In the genomic region with DNA sequence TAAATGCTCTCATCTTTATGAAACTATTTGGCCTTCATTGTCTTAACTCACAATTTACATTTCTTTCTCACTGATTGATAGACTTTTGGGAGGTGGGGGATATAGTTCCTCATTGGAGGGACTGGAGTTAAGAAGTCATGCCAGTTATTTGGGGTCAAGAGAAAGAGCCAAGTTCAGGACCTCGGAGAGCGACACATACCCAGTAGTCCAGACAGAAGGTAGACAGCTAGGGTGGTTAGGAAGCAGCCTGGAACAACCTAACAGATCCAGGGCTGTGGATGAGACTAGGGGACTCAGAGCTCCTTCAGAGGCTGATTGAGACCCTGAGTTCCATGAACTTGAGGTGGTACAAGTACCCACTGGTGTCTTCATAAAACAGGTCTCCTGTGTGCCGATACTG, we compare ENCODE assay signal across 10 mouse cellular contexts.
DNase-seq lines count a peak whose midpoint lies in the region; ATAC-seq lines count a peak whose summit lies in the region.
"Had no signal": no experiment of that assay in that cellular context is flagged by ENCODE, and none has a peak within 500 bp of the region (broad histone marks: within the 10 kb centered on the region; RNA-seq: fewer than 3 reads in every experiment).

No protein-coding gene starts in this region.

- no peak overlapping the region for H3K4me3 ChIP-seq in kidney, embryonic 16.5 days (ENCODE audit: low read length)
- H3K4me3 ChIP-seq in limb, embryonic 11.5 days (ENCODE audit: low read depth, low read length): no peak overlapping the region
- H3K4me3 ChIP-seq: neural tube, embryonic 13.5 days had no signal

- H3K9ac ChIP-seq in kidney, embryonic 16.5 days (replicated peaks; ENCODE audit: low read length): no peak overlapping the region
- H3K9ac ChIP-seq in limb, embryonic 11.5 days (ENCODE audit: low read length): no peak overlapping the region
- H3K9ac ChIP-seq: neural tube, embryonic 13.5 days had no signal

- 0 out of 2 replicates have a peak, but pooled peaks cover 5% of the 10 kb centered on the region for H3K4me1 ChIP-seq in kidney, embryonic 16.5 days (ENCODE audit: insufficient read depth, low read length)
- peaks cover 4% of the 10 kb centered on the region; the same call in 1 of the 2 replicates for H3K4me1 ChIP-seq in limb, embryonic 11.5 days (ENCODE audit: control insufficient read depth, insufficient read depth, low read length)

- no peak overlapping the region for H3K4me2 ChIP-seq in kidney, embryonic 16.5 days (replicated peaks; ENCODE audit: low read depth, low read length)
- H3K4me2 ChIP-seq in limb, embryonic 11.5 days (ENCODE audit: low read depth, severe bottlenecking): no peak overlapping the region
- H3K4me2 ChIP-seq: neural tube, embryonic 13.5 days had no signal

- 61% methylated on average over 3 of the region's 3 CpGs for WGBS in kidney, embryonic 16.5 days
- WGBS in limb, embryonic 11.5 days: 61% methylated on average over 3 of the region's 3 CpGs

- H3K27ac ChIP-seq in kidney, embryonic 16.5 days (ENCODE audit: low read length): no peak overlapping the region
- no peak overlapping the region for H3K27ac ChIP-seq in limb, embryonic 11.5 days (replicated peaks; ENCODE audit: low read depth, low read length)
- H3K27ac ChIP-seq: neural tube, embryonic 13.5 days had no signal

- H3K27me3 ChIP-seq in kidney, embryonic 16.5 days (ENCODE audit: insufficient read depth, low read length): no peaks in the 10 kb centered on the region
- no peaks in the 10 kb centered on the region for H3K27me3 ChIP-seq in limb, embryonic 11.5 days (ENCODE audit: control insufficient read depth, insufficient read depth, low read length)
- H3K27me3 ChIP-seq: neural tube, embryonic 13.5 days had no signal

- no peaks in the 10 kb centered on the region for H3K9me3 ChIP-seq in kidney, embryonic 16.5 days (ENCODE audit: low read length)
- H3K9me3 ChIP-seq in limb, embryonic 11.5 days (ENCODE audit: control insufficient read depth, low read length): no peaks in the 10 kb centered on the region
- H3K9me3 ChIP-seq: neural tube, embryonic 13.5 days had no signal

- peak; percentile 49 for DNase-seq in adrenal gland, postnatal 14 days
- DNase-seq in adrenal gland, postnatal 25 days: no peak
- peak; percentile 40 for DNase-seq in kidney, postnatal 14 days
- DNase-seq in ZHBTc4 (ENCODE audit: low read depth, low spot score): peak; percentile 66
- DNase-seq in limb, embryonic 11.5 days (ENCODE audit: low spot score): peak; percentile 75
- no peak for DNase-seq in layer of hippocampus, postnatal 10 days (ENCODE audit: low spot score in 2 of 2)
- no peak for DNase-seq in spleen, postnatal 4 days (ENCODE audit: low spot score in 2 of 2)
- DNase-seq: B cell, adult 2 months had no signal

- H3K36me3 ChIP-seq in kidney, embryonic 16.5 days (ENCODE audit: insufficient read depth, low read length): no peaks in the 10 kb centered on the region
- no peaks in the 10 kb centered on the region for H3K36me3 ChIP-seq in limb, embryonic 11.5 days (ENCODE audit: control insufficient read depth, insufficient read depth, low read length)
- H3K36me3 ChIP-seq: neural tube, embryonic 13.5 days had no signal

- ATAC-seq in kidney, embryonic 16.5 days (ENCODE audit: low FRiP score, low TSS enrichment): no peak
- ATAC-seq in limb, embryonic 11.5 days (ENCODE audit: insufficient number of reproducible peaks, low FRiP score, low TSS enrichment, low read depth): no peak

Comparison
In these comparisons a context has a peak if more than half of its experiments do, and no peak if none do; other contexts are left out.
1. DNase-seq: peak in adrenal gland, postnatal 14 days (single experiment), kidney, postnatal 14 days (single experiment), ZHBTc4 (single experiment) and limb, embryonic 11.5 days (single experiment); none in adrenal gland, postnatal 25 days (single experiment), layer of hippocampus, postnatal 10 days (0 of 2) and spleen, postnatal 4 days (0 of 2).